Mouse (Mus musculus) urinary bladder, adult 18-20 months (tissue): Measurements from ENCODE around the gene Phf12.

Source experiments
- DNase-seq, 2 experiments: peaks; one replicate each; pipeline ENCODE4 v3.0.0; 2022; ENCODE audit warnings: low spot score in 2 of 2, mixed read lengths in 2 of 2

The Phf12 gene

GRCm38 (mm10) chr11:77970718-77971117 lies 11.8 kb upstream of the Phf12 start:
- DNase-seq, result no peak

- no peak for DNase-seq
These were observed 9.0 kb upstream of the Phf12 start for GRCm38 (mm10) chr11:77973520-77973919.

GRCm38 (mm10) chr11:77974325-77974724 lies 8.2 kb upstream of the Phf12 start:
- no peak for DNase-seq

DNA sequence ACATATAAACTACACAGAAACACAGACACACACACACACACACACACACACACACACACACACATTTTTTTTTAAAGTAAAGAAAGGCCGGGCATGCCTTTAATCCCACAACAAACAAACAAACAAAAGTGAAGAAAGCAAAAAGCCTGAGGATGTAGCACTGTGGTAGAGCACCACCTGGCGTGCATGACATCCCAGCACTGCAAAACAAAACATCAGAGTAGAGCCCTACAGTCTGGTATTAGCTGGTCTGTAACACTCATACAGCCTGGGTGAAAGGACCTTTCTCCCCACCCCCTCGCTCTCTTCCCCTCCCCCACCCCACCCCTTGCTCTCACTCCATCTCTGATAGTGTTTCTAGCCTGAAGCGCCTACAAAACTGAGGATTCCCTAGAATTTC lies 6.7 kb upstream of the Phf12 start:
- DNase-seq, result no peak

- DNase-seq, result no peak
These were observed 4.4 kb upstream of the Phf12 start for GRCm38 (mm10) chr11:77978161-77978560.

- DNase-seq, result no peak
These were observed 3.2 kb upstream of the Phf12 start for GRCm38 (mm10) chr11:77979221-77979809.

- DNase-seq, result no peak
These were observed 2.0 kb upstream of the Phf12 start for GRCm38 (mm10) chr11:77980281-77981204.

GRCm38 (mm10) chr11:77981609-77982440 lies 729 bp upstream of the Phf12 start:
- DNase-seq, result peak; percentile 71 to 94

- DNase-seq, result peak; percentile 39 to 50
These were observed 810 bp downstream of the Phf12 start for GRCm38 (mm10) chr11:77983191-77983936.

GRCm38 (mm10) chr11:77983937-77984835 lies 1.6 kb downstream of the Phf12 start:
- peak; percentile 48 to 78 for DNase-seq

- peak; percentile 24 to 58 for DNase-seq
These were observed 2.3 kb downstream of the Phf12 start for GRCm38 (mm10) chr11:77984836-77985231.

DNA sequence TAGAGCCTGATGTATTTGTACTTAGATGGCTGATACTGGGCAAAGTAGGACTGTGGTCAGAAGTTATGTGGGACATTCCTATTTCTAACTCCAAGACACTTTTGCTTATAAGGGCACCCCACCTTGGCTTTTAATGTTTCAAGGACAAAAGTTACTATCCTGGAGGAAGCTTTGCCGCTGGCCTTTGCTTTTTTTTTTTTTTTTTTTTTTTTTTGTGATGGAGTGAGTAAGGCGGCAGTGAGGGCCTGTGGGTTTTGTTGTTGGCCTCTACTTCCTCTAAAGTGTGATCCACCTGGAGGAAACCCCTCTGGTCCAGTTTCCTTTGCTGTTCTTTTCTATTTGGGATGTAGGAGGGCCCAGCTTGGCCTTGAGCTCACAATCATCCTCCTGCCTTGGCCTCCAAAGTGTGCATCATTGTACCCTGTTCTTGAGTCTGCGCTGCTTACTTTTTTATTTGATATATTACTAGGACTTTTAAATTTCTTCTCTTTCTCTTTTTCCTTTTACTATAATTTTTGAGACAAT lies 3.0 kb downstream of the Phf12 start:
- DNase-seq, result no peak

GRCm38 (mm10) chr11:77989071-77989690 lies 6.6 kb downstream of the Phf12 start:
- no peak for DNase-seq

DNA sequence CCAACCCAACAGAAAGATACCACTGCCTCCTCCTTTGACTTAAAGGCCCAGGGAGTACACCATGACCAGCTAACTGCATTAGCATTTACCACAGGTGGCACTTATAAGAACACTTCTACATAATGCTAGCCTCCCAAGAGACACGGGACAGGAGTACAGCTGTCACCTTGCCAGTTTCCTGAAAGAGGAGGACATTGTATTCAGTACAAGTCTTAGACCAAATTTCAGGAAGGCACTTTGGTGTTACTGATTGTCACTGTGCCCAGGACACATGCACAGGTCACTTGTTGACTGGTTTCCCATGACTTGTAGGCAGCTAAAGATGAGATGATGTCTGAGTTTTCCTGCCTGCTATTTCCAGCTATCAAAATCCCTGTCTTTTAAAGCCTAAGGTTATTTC lies 13.0 kb downstream of the Phf12 start:
- DNase-seq, result no peak

- no peak for DNase-seq
These were observed 23.9 kb downstream of the Phf12 start for GRCm38 (mm10) chr11:78006446-78006845.

GRCm38 (mm10) chr11:78019676-78020075 lies 37.1 kb downstream of the Phf12 start:
- peak in 1 of 2 experiments; percentile 37 for DNase-seq

DNA sequence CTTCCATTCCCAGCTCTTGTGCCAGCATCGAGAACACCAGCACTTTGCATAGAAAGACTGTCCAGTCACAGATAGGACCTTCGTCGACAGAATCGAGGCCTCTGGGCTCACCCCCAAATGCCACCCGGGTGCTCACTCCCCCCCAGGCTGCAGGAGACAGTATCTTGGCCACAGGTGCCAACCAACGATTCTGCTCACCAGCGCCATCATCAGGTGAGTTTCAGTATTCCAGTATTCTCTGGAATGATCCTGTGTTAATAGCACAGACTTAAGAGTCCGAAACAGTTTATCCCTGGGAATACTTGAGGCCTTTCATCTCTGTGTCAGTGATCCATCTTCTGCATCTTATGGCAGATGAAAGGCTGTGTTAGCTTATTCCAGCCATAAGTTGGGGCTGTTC lies 41.1 kb downstream of the Phf12 start:
- no peak for DNase-seq

DNA sequence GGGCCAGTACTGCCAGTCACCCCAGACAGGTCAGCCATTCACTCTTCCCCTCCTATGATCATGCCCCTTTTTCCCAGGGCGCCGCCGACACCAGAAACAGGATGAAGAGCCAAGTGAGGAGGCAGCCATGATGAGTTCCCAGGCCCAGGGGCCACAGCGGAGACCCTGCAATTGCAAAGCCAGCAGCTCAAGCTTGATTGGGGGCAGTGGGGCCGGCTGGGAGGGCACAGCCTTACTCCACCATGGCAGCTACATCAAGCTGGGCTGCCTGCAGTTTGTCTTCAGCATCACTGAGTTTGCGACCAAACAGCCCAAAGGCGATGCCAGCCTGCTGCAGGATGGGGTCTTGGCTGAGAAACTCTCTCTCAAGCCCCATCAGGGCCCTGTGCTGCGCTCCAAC lies 46.7 kb downstream of the Phf12 start:
- no peak for DNase-seq

DNA sequence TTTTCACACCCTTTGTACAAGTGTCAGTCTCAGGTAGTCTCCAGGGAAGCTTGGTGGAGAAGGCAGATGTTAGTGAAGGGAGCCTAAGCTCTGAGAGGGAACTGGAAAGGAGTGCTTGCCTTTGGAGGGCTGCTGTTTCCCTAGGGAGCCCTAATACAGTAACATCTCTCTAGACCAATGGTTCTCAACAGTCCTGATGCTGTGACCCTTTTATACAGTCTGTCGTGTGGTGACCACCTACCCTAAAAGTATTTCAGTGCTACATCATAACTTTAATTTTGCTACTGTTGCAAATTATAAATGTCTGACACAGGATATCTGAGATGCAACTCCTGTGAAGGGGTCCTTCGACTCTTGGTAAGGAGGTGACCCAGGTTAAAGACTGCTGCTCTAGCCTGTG lies 48.0 kb downstream of the Phf12 start:
- no peak for DNase-seq

- no peak for DNase-seq
These were observed 48.8 kb downstream of the Phf12 start for GRCm38 (mm10) chr11:78031389-78031788.
